Mouse (Mus musculus) granulocyte monocyte progenitor cell, adult 5-6 weeks (primary cell): ENCODE results near the gene Ugt1a9. TPM values are rescaled to one million over a fixed set of nuclear protein-coding genes. Genes with fewer than 3 reads are reported as not detected.

ENCODE experiments used
- ATAC-seq: replicated peaks from 2 replicates; pipeline ENCODE4 v1.8.0; 2016; ENCODE audit warnings: mild to moderate bottlenecking, moderate TSS enrichment, inconsistent platforms; ENCODE audit not compliant: poor library complexity, severe bottlenecking
- total RNA-seq, 2 experiments: library from RNA; stranded (forward) in 1 of 2; stranded (reverse) in 1 of 2; fragments of 200-712, 200-1000 nt in 1 of 2; fragments of >200 nt in 1 of 2; fragmentation: Nextera tagmentation in 1 of 2; gene quantifications; 2 replicates each; pipeline ENCODE4 v1.2.3; 2014 to 2017

Ugt1a9 gene
- total RNA-seq, 2 experiments from 2014 or later = not detected

DNA sequence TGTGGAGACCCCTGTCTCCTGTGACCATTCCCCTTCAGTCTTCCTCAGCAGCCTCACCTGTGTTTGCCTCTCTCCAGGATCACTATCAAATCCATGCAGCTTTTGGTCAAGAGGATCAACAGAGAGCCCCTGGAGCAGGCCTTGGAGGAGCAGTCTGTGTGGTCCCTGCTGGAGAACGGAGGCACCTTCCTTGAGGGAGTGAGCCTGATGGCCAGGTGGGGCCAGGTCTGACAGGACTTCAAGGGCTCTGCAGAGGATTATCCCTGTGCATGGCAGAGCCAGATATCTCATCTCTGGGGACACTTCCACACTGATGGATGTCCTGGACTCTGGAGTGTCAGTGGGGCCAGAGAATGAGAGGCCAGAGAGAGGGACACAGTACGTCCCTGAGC is 184.9 kb downstream of the Ugt1a9 start:
- ATAC-seq = no peak

DNA sequence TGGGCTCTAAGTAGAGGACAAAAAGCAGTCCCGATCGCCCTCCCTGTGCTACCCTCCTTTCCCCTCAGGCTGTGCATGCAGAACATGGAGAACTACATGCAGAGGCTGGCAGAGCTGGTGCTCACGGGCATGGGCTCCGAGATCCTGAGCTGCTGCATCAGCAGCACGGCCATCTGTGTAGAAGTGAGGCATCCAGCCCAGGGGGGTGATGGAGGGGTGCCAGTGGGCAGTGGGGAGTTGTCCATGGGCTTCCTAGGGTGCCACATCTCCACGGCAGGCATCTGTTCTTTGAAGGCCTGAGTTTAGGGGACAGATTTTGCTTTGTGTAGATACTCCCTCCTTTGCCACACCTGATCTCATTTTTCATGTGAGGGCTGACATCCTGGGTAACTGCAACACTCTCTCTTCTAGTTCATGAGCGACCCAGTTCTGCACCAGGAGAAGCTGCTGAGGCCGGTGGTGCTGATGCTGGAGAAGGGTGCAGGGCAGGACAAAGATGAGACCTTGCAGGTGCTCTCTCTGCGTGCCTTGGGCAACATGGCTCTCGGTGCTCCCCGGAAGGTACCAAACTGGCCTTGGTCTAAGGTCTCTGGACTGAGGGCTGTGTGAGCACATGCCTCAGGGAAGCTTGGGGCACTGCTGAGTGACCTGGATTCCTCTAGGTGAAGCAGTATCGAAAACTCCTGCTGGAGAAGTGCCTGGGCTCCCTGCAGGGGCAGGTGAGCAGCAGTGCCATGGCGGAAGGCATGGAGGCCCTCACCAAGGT is 185.6 kb downstream of the Ugt1a9 start:
- no peak for ATAC-seq

DNA sequence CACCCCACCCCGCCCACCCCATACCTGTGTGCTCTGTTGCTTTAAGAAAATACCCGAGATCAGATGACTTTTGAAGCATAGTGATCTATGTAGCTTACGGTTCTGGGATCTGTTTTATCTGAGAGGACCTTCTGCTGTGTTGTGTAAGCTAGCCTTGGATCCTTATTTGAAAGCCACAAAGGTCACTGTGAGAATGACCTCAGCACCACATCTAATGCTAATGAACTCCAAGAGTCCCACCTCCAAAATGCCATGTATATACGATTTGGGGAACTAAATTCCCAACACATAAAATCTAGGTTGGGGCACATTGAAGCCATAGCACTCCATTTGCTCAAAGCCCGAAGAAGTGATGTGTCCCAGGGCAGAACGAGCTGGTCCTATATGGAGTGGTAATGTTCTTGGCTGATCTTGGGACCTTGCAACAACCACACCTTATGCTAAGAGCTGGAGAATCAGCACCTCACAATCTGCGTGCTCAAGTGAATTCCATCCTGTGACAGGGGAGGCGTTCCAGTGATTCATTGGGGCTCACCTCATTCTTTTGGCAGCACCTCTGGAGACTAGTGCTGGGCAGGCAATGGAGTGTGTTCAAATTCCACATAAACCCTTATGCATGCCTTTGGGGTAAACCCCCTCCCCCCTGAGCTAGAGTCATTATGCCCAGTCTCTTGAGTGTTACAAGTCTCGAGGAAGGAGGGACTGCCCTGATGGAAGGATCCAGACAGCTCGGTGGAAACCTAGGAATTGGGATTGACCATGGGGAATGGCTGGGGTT is 186.5 kb downstream of the Ugt1a9 start:
- ATAC-seq = no peak

DNA sequence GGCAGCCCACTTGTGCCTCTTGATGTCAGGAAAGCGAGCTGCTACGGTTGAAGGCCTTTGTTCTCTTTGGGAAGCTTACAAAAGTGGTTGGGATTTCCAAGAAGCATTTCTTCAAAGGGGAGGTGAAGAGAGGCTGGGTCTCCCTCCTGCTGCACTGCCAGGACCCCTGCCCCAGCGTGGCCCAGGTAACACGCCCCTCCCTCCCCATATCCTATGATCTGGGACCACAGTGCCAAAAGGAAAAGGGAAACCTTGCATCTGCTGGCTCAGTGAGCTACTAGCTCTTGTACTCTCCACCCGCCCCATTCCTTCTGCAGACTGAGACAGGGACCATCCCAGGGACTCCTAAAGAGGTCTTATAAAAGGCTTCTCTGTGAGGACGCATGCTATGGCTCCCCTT is 187.1 kb downstream of the Ugt1a9 start:
- ATAC-seq = no peak

DNA sequence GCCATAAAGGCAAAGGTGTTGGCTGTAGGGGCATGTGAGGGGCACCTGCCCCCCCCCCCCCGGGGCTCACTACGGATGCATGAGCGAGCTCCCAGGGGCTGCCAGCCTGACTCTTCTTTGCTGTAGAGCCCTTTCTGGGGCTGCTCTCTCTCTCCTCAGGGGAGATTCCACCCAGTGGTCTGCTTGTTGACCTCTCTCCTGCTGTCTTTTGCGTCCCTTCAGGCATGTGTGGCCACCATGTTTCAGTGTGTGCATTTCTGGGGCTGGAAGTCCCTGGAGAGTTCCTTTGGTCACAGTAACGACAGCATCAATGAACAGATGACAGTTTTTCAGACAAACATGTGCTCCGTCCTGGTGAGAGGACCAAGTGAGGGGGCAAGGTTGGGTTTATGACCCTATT is 187.8 kb downstream of the Ugt1a9 start:
- no peak for ATAC-seq

DNA sequence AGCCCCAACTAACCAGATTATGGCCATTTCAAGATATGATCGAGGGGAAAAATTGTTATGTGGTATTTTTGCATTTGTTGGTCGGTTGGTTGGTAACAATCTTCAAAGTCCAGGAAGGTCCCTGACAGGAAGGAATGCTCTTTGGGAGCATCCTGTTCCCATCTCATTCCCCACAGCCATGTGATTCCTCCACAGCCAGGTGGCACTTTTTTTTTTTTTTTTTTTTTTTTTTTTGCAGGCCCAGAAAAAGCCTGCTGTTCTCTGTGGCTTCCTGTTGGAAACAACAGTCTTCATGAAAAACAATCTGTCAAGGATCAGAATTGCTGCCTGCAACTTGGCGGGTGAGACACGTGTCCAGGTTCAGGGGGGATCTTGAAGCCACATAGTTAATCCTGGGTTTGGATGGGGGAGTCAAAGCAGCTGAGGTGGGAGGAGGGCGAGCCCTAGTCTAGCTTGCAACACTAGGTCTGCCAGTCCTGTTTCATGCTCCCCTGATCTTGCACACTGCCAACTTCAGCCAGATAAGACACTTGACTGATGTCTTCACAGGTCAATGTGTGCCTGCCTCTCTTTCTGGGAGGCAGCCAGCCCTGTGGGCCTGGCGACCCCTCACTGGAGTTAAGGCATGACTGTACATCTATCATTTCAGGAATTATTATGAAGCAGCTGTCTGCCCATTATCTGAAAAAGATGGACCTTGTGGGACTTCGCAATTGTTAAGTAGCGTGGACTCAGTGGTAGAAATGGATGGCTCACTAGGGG is 188.5 kb downstream of the Ugt1a9 start:
- peak; percentile 6; the same call in 1 of the 2 replicates for ATAC-seq

DNA sequence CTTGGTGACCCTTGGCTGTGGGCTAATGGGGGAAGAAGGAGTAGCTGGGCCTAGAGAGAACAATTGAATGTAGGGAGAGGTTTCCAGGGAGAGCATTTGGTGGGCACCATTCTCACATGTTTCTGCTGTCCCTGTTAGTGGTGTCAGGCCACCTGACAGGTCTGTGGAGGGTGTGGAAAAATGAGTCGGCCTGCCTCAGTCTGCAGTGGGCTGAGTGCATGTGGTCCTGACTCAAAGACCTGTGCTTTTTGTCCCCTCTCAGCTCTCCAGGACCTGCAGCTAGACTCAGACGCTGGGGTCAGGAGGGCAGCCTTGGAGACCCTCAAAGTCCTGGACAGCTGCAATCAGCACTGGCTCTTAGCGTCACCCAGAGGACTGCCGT is 189.0 kb downstream of the Ugt1a9 start:
- ATAC-seq = no peak

DNA sequence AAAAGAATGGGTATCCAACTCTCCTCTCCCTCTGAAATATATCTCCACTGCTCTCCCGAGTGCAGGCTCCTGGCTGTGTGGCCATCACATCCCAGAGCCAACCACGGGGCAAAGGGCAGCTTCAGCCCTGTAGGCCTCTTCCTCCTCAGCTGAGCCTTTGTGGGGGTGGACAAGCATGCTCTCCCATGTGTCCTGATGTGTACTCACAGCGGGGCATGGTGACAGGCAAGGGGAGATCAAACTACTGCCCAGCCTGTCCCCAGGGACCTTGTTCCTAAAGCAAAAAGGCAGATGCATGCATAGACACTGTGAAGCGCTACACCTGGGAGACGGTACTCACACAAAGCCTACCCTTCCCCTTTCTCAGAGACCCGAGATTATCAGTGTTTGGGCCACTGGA is 189.5 kb downstream of the Ugt1a9 start:
- ATAC-seq = peak; percentile 1

DNA sequence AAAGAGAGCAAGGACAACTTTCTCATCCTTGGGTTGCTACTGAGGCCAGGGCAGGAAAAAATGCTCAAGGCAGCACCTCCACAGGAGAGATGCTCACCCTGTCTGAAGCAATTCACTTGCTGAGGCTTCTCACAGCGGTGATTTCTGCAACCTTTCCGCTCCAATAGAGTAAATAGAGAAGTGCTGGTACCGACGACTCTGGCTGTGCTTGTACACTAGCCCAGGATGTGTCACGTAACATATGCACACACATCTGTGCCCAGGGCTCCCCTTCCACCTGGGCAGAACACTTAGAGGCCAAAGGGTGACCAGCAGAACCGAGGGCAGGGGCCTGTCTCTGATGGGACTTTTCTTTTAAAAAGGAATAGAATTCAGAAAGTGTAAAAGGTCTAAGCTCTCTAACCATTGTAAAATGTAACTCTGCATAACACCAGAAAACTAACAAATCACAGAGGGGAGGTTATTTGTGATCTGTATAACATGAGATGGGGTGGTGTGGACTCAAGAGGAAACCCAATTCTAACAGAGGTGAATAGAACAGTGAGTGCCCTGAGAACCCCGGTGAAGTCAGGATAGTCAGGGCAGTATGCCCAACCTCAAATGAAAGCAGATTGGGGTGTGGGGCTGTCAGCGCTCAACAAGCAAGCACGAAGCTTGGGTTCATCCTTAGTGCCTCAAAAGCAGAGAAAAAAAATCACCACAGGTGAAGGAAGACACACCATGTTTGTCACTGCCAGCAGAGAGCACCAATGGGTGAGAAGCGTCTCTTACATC is 190.2 kb downstream of the Ugt1a9 start:
- peak; percentile 34 for ATAC-seq

DNA sequence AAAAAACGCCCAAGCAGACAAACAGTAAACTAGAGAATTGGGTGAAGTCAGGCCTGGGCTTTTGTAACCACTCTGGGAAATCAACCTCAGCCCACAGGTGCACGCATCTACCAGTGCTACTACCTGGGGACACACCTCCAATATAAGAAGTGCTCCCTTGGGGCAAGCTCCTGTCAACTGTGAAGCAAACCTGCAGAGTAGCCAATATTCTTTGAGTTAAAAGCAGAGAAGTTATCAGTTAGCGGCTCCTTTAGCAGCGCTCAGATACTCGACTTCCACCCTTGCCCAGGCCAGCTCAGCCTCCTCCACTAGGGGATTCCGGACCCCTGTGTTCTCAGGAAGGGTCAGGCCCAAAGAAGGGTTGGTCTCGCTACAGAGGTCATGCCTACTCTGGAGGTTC is 191.1 kb downstream of the Ugt1a9 start:
- no peak for ATAC-seq

DNA sequence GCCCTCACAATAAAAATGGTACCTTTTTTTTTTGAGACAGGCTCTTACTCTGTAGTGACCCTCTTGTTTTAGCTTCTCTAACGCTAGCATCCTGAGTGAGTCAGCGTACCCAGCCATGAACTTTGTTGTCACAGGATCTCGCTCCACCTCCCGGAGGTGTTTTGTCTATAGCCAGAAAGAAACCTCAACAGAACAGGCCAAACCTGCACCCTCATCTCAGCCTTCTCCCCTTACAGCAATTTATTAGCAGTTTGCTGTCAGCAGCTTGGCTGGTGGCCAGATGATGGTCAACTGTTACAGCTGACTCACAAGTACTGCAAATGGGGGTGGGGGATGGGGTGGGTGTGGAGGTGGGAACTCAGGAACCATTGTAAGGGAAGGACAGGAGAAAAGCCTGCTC is 191.7 kb downstream of the Ugt1a9 start:
- ATAC-seq = no peak

DNA sequence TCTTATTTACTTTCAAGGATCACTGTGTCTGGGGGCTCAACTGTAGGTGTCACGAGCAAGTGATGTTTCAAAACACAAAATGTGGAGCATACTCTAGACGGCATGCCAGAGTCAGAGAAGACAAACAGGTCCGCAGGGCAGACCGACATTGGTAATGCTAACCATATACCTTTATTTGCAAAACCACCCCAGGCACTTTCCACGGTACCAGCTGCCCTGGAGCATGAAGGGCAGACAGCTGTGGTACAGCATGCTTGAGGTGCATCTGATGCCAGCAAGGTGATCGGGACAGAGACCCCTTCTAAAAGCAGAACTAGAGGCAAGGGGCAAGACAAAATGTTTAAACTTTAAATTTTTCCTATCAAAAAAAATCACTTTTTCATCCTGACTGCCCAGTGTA is 192.4 kb downstream of the Ugt1a9 start:
- no peak for ATAC-seq

DNA sequence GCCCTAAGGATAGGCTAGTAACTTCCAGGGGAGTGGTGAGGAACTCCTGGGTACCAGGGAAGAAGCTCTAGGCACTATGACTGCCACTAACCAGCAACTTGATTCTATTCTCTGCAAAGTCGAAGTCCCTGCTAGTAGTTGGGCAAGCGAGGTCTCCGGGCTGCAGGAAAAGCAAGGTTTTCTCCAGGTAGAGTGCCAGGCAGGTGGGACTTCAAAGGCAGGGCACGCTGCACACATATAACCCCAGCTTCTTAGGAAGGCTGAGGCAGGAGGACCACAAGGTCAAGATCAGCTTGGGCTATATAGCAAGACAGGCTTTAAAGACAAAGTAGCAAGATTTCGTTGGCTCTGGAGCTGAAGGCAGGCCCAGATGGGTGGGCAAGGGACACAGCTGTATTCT is 193.2 kb downstream of the Ugt1a9 start:
- ATAC-seq = no peak

DNA sequence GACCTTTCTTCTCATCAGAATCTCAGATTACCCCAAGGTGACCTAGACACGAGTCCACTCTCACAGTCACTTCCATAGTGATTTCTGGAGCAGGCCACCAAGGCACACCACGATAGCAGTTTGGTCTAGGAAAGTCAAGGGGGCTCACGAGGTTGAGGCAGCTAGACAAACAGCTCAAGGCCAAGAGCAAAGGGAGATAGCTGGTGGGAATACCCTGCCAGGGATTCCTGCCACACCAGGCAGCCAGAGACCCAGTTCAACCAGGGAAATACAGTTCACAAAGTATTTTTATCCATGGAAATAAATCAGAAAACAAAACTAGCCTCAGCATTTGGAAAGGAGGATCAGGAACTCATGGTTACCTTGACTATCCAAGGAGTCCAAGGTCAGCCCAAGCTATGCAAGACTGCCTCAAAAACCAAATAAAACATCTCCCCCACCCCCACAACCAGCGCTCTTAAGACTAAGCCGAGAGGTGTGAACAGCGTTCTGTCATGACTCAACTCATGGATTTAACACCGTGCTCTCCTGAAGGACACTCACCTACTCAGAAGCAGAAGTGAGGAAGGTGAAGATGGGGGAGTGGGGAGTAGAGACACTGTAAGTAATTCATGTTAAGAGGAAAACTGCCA is 193.8 kb downstream of the Ugt1a9 start:
- no peak for ATAC-seq

DNA sequence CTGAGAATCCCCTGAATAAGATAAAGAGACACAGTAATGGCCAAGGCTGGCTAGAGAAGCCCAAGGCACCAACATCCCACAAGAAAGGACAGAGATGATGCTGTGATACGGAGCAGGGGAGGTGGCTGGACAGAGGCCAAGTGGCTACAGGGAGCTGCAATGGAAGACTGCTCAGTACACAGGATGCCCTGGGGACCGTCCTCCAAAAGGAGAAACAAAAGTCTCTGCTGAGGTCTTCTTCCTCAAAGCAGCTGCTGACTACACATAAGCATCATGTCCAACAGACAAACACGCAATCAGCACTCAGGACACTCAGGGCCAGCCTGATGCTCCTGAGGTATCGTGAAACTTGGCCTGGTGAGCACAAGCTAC is 194.3 kb downstream of the Ugt1a9 start:
- no peak for ATAC-seq

DNA sequence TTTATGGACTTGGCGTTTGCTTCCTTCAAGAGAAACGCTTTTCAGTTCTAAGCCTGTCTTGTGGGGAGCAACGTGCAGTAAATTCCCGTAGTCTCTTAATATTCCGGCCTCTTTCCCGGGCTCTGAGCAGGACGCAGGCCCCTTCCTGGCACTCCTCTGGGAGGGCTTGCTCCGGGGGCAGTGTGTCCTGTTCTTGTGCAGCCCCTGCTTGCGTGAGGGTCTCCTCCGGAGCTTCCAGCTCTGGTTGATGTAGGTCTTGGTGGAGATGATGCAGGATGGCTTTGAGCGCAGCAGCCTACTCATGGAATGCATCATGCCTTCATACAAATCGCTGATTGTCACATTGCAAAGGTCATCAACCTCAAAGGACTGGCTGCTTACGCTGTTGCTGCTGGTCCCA is 195.5 kb downstream of the Ugt1a9 start:
- ATAC-seq = no peak

DNA sequence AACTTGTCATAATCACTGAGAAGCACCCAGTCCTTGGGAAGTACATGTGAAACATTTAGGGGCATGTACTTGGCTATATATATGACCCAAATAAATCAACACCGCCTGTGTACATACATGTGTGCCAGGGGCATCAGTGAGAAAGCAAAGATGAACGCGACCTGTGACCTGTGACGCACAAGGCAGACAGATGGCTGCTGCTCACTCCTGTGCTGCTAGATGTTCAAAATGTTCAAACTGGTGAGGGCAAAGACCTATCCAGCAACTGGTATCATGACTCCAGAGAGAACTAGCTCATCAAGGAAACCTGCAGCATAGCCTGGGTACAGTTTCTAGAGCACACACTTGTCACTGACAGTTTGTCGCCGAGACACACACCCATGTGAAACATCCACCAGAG is 196.9 kb downstream of the Ugt1a9 start:
- no peak for ATAC-seq

DNA sequence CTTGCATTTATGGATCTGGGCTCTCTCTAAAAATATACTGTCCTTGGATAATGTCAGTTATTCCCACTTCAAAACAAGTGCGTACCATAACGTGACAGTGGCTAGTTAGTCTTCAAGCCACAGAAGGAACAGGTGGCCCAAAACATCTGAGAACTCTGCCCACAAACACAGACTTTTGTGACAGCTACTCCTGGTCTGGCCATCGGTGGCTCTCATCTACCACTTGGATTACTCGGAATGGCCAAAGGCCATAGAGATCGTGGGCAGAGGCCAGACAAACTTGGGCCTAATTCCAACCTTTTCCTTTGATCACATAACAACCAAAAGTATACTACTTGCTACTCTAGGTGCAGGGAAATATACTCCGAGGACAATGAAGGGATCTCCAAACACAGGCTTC is 197.5 kb downstream of the Ugt1a9 start:
- no peak for ATAC-seq
